Mouse (Mus musculus): ENCODE data around the gene Gm4756. TPM values are rescaled to one million over a fixed set of nuclear protein-coding genes. Genes with fewer than 3 reads are reported as not detected.

Gm4756 gene
- polyA plus RNA-seq, 1 experiment from 2014 or later: not detected

GRCm38 (mm10) chr12:72674079-72674797 lies 24.8 kb upstream of the Gm4756 start:
- no peaks in the 10 kb centered on the region for H3K4me1 ChIP-seq
- H3K27ac ChIP-seq: no peak overlapping the region
- ATAC-seq: no peak
- no peak overlapping the region for H3K9ac ChIP-seq
- no peaks in the 10 kb centered on the region for H3K27me3 ChIP-seq
- WGBS: 81% methylated on average over 7 of the region's 7 CpGs
- H3K9me3 ChIP-seq (replicated peaks): no peaks in the 10 kb centered on the region
- H3K4me3 ChIP-seq: no peak overlapping the region
- no peak overlapping the region for H3K4me2 ChIP-seq
- no peaks in the 10 kb centered on the region for H3K36me3 ChIP-seq (ENCODE audit: poor library complexity, severe bottlenecking)

GRCm38 (mm10) chr12:72671516-72672135 lies 22.2 kb upstream of the Gm4756 start:
- no peaks in the 10 kb centered on the region for H3K27me3 ChIP-seq
- no peak overlapping the region for H3K4me3 ChIP-seq
- no peak overlapping the region for H3K27ac ChIP-seq
- 93% methylated on average over 6 of the region's 6 CpGs for WGBS
- no peaks in the 10 kb centered on the region for H3K4me1 ChIP-seq
- no peak overlapping the region for H3K9ac ChIP-seq
- H3K4me2 ChIP-seq: no peak overlapping the region
- no peaks in the 10 kb centered on the region for H3K9me3 ChIP-seq (replicated peaks)
- no peaks in the 10 kb centered on the region for H3K36me3 ChIP-seq (ENCODE audit: poor library complexity, severe bottlenecking)
- ATAC-seq: no peak

GRCm38 (mm10) chr12:72670921-72671320 lies 21.5 kb upstream of the Gm4756 start:
- Histone ChIP-seq H3K4me1 (no peaks in the 10 kb centered on the region), H3K4me2 (no peak overlapping the region), H3K4me3 (no peak overlapping the region), H3K27ac (no peak overlapping the region), H3K27me3 (0 out of 2 replicates have a peak, but pooled peaks cover 2% of the 10 kb centered on the region), H3K36me3 (ENCODE audit: poor library complexity, severe bottlenecking) (no peaks in the 10 kb centered on the region), H3K9me3 (replicated peaks) (no peaks in the 10 kb centered on the region), H3K9ac (no peak overlapping the region)
- no peak for ATAC-seq
- WGBS: 96% methylated on average over 8 of the region's 8 CpGs

GRCm38 (mm10) chr12:72667868-72668469 lies 18.5 kb upstream of the Gm4756 start:
- H3K9ac ChIP-seq: no peak overlapping the region
- no peak overlapping the region for H3K4me3 ChIP-seq
- H3K4me1 ChIP-seq: peaks cover 19% of the 10 kb centered on the region; the same call in 1 of the 2 replicates
- WGBS: 63% methylated on average over 10 of the region's 10 CpGs
- H3K4me2 ChIP-seq: no peak overlapping the region
- H3K9me3 ChIP-seq (replicated peaks): no peaks in the 10 kb centered on the region
- H3K27me3 ChIP-seq: 0 out of 2 replicates have a peak, but pooled peaks cover 3% of the 10 kb centered on the region
- H3K36me3 ChIP-seq (ENCODE audit: poor library complexity, severe bottlenecking): no peaks in the 10 kb centered on the region
- no peak overlapping the region for H3K27ac ChIP-seq
- no peak for ATAC-seq

- 87% methylated on average over 5 of the region's 5 CpGs for WGBS
- Histone ChIP-seq H3K4me3 (no peak overlapping the region), H3K27ac (no peak overlapping the region), H3K9ac (no peak overlapping the region), H3K4me1 (peaks cover 19% of the 10 kb centered on the region; the same call in 1 of the 2 replicates), H3K4me2 (no peak overlapping the region), H3K27me3 (0 out of 2 replicates have a peak, but pooled peaks cover 3% of the 10 kb centered on the region), H3K9me3 (replicated peaks) (no peaks in the 10 kb centered on the region), H3K36me3 (ENCODE audit: poor library complexity, severe bottlenecking) (no peaks in the 10 kb centered on the region)
- ATAC-seq: no peak
Measured at GRCm38 (mm10) chr12:72666015-72666414, 16.6 kb upstream of the Gm4756 start.

GRCm38 (mm10) chr12:72664735-72665337 lies 15.4 kb upstream of the Gm4756 start, which contains the start of gene Dhrs7:
Gene Dhrs7 (minus strand): TSS chr12:72664909.
- peak within 1 kb of the TSS; percentile 90 for H3K4me2 ChIP-seq
- WGBS: 2% methylated on average over 33 of the region's 33 CpGs
- peak within 1 kb of the TSS; percentile 61 for H3K4me3 ChIP-seq
- H3K9ac ChIP-seq: peak within 1 kb of the TSS; percentile 73
- H3K27ac ChIP-seq: peak within 1 kb of the TSS; percentile 12; the same call in 1 of the 2 replicates
- peak; percentile 92 for ATAC-seq
- no peaks in the 10 kb centered on the region for H3K9me3 ChIP-seq (replicated peaks)
- peaks cover 19% of the 10 kb centered on the region; the same call in 1 of the 2 replicates for H3K4me1 ChIP-seq
- no peaks in the 10 kb centered on the region for H3K36me3 ChIP-seq (ENCODE audit: poor library complexity, severe bottlenecking)
- 0 out of 2 replicates have a peak, but pooled peaks cover 3% of the 10 kb centered on the region for H3K27me3 ChIP-seq

- ATAC-seq: no peak; the same call in 1 of the 2 replicates
- H3K27ac ChIP-seq: no peak overlapping the region
- H3K4me3 ChIP-seq: peak overlapping the region; percentile 61
- peak overlapping the region; percentile 90 for H3K4me2 ChIP-seq
- WGBS: 9% methylated on average over 28 of the region's 28 CpGs
- peaks cover 19% of the 10 kb centered on the region; the same call in 1 of the 2 replicates for H3K4me1 ChIP-seq
- no peaks in the 10 kb centered on the region for H3K9me3 ChIP-seq (replicated peaks)
- 0 out of 2 replicates have a peak, but pooled peaks cover 4% of the 10 kb centered on the region for H3K27me3 ChIP-seq
- peak overlapping the region; percentile 73 for H3K9ac ChIP-seq
- H3K36me3 ChIP-seq (ENCODE audit: poor library complexity, severe bottlenecking): no peaks in the 10 kb centered on the region
Measured at GRCm38 (mm10) chr12:72664020-72664734, 14.7 kb upstream of the Gm4756 start.

- no peak overlapping the region for H3K9ac ChIP-seq
- WGBS: 92% methylated on average over 16 of the region's 16 CpGs
- no peak overlapping the region for H3K27ac ChIP-seq
- no peaks in the 10 kb centered on the region for H3K9me3 ChIP-seq (replicated peaks)
- H3K4me3 ChIP-seq: no peak overlapping the region
- H3K4me2 ChIP-seq: no peak overlapping the region
- ATAC-seq: no peak
- H3K36me3 ChIP-seq (ENCODE audit: poor library complexity, severe bottlenecking): no peaks in the 10 kb centered on the region
- H3K4me1 ChIP-seq: no peaks in the 10 kb centered on the region
- peaks cover 4% of the 10 kb centered on the region; the same call in 1 of the 2 replicates for H3K27me3 ChIP-seq
Measured at GRCm38 (mm10) chr12:72655775-72656174, 6.3 kb upstream of the Gm4756 start.

GRCm38 (mm10) chr12:72654698-72655097 lies 5.2 kb upstream of the Gm4756 start:
- no peak overlapping the region for H3K9ac ChIP-seq
- no peaks in the 10 kb centered on the region for H3K4me1 ChIP-seq
- no peaks in the 10 kb centered on the region for H3K9me3 ChIP-seq (replicated peaks)
- no peak overlapping the region for H3K4me2 ChIP-seq
- 9% methylated on average over 4 of the region's 4 CpGs for WGBS
- no peaks in the 10 kb centered on the region for H3K36me3 ChIP-seq (ENCODE audit: poor library complexity, severe bottlenecking)
- ATAC-seq: peak; percentile 94
- H3K27me3 ChIP-seq: peaks cover 4% of the 10 kb centered on the region; the same call in 1 of the 2 replicates
- H3K27ac ChIP-seq: no peak overlapping the region
- H3K4me3 ChIP-seq: no peak overlapping the region

GRCm38 (mm10) chr12:72648921-72649320 lies 540 bp downstream of the Gm4756 start:
- Histone ChIP-seq H3K9ac (no peak overlapping the region), H3K27me3 (no peaks in the 10 kb centered on the region), H3K4me3 (no peak overlapping the region), H3K36me3 (ENCODE audit: poor library complexity, severe bottlenecking) (no peaks in the 10 kb centered on the region), H3K27ac (no peak overlapping the region), H3K9me3 (replicated peaks) (no peaks in the 10 kb centered on the region; the same call in 1 of the 2 replicates), H3K4me1 (no peaks in the 10 kb centered on the region), H3K4me2 (no peak overlapping the region)
- 93% methylated on average over 14 of the region's 14 CpGs for WGBS
- ATAC-seq: no peak

GRCm38 (mm10) chr12:72638025-72638424 lies 11.4 kb downstream of the Gm4756 start:
- Histone ChIP-seq H3K4me2 (no peak overlapping the region), H3K9ac (no peak overlapping the region), H3K36me3 (ENCODE audit: poor library complexity, severe bottlenecking) (no peaks in the 10 kb centered on the region), H3K27ac (no peak overlapping the region), H3K4me1 (no peaks in the 10 kb centered on the region), H3K9me3 (replicated peaks) (peaks cover 8% of the 10 kb centered on the region; the same call in 1 of the 2 replicates), H3K27me3 (no peaks in the 10 kb centered on the region), H3K4me3 (no peak overlapping the region)
- no peak for ATAC-seq
- WGBS: 79% methylated on average over 3 of the region's 3 CpGs
